Mouse (Mus musculus) megakaryocyte progenitor cell, adult 5-6 weeks (primary cell): ENCODE data around the gene Vasp. TPM values are rescaled to one million over a fixed set of nuclear protein-coding genes. Genes with fewer than 3 reads are reported as not detected.

Experiments used
- ATAC-seq: replicated peaks from 2 replicates; pipeline ENCODE4 v1.8.0; 2016; ENCODE audit warnings: mild to moderate bottlenecking, moderate TSS enrichment, inconsistent platforms; ENCODE audit not compliant: poor library complexity
- total RNA-seq, 2 experiments: library from RNA; stranded (forward) in 1 of 2; stranded (reverse) in 1 of 2; fragments of 157-497, 149-512 nt in 1 of 2; fragments of 200-1000 nt in 1 of 2; gene quantifications; 2 replicates each; pipeline versions ENCODE4 v1.2.3 to v1.2.4; 2015 to 2017

Gene Vasp
- total RNA-seq, 2 experiments from 2014 or later: 49.6 to 73.0 TPM

DNA sequence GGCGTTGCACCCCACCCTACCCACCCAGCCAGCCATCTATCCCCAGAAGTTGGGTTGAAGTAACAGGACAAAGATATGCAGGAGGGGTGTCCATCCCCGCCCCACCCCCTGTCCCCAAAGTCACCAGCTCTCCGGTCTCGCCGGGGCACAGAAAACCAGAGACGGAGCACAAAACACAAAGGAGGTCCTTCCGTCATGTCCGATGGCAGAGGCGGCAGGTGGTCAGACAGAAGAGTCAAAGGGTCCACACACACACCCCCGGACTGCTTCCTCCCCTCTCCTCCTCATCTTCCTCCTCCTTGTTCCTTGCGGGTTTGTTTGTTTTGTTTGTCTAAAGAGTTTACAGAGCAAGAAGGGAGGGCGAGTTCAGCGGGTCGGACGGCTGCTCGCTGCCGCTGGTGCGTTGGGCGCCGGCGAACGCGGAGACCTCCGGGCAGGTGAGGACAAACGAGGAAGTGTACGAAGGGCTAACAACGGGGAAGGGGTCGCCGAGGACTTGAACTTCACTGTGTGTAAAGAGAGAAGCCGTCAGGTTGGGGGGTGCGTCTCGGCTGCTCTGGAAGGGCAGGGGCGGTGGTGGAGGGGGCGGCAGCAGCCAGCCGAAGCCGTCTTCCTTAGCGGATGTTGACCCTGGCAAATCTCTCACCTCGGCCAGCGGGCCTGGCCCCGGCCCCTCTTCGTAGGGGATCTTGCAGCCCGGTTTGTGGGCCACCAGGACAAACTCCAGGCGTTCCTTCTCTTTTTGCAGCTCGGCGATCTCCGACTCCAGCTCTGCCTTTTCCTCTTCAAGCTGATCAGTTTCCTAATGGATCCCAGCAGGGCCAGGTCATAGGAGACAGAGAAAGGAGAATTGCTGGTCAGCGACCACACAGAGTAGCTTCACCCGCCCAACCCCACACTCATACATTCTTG is 33.1 kb upstream of the Vasp start:
- ATAC-seq: no peak

DNA sequence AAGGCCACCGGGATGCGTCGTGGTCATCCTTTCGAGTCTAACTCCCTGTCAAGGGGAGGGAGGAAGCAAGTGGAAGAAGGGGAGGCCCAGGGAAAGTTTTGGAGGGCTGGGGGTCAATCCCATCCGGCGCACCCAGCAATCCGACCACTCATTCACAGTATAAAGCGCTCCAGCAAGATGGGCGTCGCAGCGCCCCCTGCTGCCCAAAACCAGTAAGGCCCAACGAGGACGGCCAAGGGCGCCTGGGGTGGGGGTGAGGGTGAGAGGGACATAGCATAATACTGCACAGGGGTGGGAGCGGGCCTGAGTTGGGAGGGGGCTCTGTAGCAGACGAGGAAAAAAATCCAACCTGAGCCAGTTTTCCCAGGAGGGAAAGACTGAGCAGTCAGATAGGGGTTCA is 32.2 kb upstream of the Vasp start:
- ATAC-seq: peak; percentile 41

GRCm38 (mm10) chr7:19303046-19303305 is 31.4 kb upstream of the Vasp start:
- ATAC-seq: no peak

GRCm38 (mm10) chr7:19302264-19303045 is 30.8 kb upstream of the Vasp start:
- no peak for ATAC-seq

DNA sequence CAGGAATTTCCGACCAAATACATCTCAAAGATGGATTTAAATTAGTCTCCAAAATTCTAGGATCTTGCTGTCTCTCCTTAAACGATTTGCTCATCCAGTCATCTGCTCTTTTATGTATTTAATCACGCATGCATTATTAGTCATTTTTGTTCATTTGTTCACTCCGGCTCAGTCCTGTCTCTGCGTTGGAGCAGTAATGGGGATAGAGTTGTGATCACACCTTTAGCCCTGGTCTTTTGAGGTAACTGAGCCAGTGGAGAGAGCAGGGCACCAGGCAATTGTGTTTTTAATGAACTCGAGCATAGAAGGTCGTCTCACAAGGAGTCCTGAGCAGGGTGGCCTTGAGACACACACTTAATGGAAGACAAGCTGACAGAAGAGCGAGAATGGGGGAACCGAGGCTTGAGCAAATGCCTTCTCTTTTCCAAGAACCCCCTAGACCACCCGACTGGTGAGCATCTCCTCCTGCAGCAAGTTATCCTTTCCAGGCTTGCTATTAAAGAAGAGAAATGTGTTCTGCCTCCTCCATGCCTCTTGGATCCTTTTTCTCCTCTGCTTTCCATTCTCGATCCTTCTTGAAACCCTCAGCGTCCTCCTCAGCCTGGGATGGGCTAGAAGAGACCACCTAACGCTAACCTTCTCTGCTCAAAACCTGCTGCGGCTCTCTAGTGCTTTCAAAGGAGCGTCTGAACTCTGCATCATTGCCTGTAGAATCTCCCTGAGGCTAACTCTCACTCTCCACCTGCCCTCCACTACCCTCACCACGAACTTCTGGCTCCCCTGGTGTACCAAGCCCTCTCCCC is 30.0 kb upstream of the Vasp start:
- no peak for ATAC-seq

- ATAC-seq: peak; percentile 67
These were observed 29.1 kb upstream of the Vasp start for GRCm38 (mm10) chr7:19300501-19301421.

- peak; percentile 40 for ATAC-seq
These were observed 27.6 kb upstream of the Vasp start for GRCm38 (mm10) chr7:19299194-19299593.

DNA sequence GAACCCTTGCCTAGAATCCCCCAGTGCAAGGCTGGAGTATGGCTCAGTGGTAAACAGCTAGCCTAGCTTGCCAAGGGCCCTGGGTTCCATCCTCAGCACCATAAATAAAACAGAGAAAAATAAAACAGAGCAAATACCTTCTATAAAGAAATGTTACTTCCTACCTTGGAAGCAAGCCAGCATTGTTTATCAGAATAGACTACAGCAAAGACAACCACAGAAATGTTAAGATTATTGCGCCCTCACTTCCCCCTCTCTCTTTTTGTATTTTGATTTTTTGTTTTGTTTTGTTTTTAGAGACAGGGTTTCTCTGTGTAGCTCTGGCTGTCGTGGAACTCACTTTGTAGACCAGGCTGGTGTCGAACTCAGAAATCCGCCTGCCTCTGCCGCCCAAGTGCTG is 26.2 kb upstream of the Vasp start:
- no peak for ATAC-seq

GRCm38 (mm10) chr7:19297034-19297433 is 25.4 kb upstream of the Vasp start:
- no peak for ATAC-seq

DNA sequence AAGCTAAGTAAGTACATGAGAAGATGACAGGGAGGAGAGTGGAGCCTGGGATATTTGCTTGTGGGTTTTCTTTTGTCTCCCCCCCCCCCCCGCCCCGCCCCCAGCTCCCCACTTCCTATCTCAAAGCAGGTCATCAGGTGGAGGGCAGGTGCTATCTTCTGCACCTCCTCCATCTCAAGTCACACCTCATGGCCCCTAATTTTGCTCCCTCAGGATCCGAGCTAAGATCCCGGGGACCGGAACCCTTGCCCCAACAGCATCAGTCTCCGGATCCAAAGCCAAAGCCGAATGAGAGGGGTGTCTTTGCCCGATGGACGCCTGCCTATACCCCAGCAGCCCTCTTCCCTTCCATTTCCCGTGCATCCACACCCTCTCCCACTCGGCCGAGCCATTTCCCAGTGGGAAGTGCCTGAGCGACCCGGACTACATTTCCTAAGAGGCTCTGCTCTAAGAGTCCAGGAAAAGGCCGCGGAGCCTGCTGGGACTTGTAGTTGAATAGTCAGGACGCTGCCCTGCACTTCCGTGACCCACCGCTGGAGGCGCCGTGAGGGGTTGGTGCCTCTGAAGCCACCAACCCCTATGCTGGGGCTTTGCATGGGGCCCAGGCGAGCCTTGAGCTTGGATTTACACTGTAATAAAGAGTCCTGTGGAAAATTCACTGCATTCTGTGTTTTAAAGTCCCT is 24.0 kb upstream of the Vasp start:
- ATAC-seq: peak; percentile 92

DNA sequence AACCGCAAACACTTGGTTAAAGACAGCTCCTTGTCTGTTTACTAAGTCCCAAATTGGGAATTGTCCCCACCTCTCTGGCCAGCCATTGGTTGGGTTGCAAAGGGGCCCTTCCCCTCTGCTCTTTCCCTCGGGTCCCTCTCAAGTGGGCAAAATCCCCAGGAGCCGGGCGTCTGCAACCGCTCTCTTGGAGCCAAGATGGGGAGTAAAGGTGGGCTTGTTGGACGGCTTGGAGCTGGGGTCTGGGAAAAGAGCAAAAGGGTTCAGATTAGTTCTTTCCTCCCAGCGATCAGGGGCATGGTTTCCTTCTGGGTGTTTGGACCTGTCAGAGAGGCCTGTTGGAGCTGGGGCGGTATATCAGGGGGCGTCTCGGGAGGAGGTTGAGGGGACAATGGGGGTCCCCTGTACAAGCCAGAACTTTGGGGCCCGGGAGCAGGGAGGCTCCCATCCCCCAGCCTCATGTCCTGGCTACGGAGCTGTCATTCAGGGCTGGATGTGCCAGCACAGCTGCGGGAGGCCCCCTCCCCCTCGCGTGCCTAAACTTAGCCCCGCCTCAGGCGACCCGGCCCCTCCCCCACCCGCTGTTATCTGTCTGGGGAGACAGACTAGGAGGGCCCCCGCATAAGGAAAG is 19.5 kb upstream of the Vasp start:
- 0 out of 2 replicates have a peak, but pooled peaks have one; percentile 28 for ATAC-seq

DNA sequence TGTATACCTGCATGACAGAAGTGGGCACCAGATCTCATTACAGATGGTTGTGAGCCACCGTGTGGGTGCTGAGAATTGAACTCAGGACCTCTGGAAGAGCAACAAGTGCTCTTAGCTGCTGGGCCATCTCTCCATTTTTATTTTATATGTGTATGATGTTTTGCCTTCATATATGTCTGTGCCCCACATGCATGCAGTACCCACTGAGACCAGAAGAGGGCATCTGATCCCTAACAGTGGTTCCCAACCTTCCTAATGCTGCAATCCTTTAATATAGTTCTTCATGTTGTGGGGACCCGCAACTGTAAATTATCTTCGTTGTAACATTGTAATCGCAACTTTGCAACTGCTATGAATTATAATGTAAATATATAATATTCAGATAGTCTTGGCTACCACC is 13.1 kb upstream of the Vasp start:
- peak; percentile 49 for ATAC-seq

DNA sequence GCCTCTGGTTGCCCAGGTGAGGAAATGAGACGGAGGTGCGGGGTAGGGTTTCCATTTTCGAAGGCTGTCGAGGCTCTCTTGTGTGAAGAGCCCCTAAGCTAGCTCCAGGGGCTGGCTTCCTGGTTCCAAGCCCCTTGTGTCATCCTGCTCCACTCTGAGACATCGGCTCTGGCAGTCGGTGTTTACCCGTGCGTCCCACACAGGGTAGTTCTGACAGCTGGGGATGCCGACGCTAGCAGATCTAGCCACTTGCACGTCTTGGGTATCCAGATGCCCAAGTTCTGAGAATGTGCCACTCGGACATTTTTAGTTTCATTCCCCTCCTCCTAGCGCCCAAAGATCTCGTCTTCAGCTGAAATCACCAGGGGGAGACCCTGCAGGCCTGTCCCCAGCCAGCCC is 11.8 kb upstream of the Vasp start:
- no peak for ATAC-seq

DNA sequence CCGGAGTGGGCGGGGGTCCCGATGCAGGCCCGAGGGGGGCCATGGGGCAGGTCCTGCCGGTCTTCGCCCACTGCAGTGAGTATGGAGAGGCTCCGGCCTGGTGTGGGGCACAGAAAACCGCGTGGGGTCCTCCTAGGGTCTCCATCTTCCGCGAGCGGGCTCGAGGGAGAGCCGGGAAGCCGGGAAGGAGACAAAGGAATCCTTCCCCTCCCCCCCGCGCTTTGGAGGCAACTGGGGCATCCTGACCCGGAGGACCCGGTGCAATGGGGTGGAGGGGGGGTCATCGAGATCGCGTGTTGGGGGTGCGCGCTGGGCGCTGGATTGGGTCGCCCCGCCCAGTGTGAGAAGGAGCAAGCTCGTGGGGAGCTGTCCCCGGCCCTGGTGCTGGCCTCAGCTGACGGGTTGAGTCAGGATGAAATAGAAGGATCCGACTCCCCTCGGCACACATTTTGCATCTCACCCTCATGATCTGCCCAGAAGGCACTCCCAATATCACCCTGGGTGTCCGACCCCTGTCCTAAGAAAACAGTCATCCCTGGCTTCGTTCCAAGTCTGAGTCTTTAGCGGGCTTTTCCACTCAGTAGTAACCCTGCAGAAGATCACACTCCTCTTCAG is 11.3 kb upstream of the Vasp start:
- peak; percentile 62 for ATAC-seq

- peak; percentile 89 for ATAC-seq
These were observed 10.8 kb upstream of the Vasp start, which contains the start of gene Rtn2 for GRCm38 (mm10) chr7:19282385-19282784. Rtn2 (plus strand) TSS chr7:19282624.

DNA sequence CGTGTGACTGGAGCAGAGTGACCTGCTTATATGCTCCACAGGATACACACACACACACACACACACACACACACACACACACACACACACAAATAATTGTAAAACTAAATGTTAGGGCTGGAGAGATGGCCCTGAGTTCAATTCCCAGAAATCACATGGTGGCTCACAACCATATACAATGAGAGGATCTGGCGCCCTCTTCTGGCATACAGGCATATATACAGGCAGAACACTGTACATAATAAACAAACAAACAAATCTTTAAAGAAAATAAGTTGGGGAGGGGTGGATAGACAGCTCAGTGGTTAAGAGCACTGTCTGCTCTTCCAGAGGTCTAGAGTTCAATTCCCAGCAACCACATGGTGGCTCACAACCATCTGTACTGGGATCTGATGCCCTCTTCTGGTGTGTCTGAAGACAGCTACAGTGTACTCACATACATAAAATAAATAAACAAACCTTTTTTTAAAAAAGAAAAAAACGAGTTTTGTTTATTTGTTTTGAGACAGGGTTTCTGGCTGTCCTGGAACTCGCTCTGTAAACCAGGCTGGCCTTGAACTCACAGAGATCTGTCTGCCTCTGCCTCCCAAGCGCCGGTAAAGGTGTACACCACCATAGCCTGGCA is 10.2 kb upstream of the Vasp start:
- ATAC-seq: peak; percentile 38

GRCm38 (mm10) chr7:19279581-19280114 is 8.0 kb upstream of the Vasp start, which contains the start of gene Ppm1n:
Ppm1n (minus strand) TSS chr7:19280064.
- ATAC-seq: no peak

- no peak for ATAC-seq
These were observed 7.4 kb upstream of the Vasp start for GRCm38 (mm10) chr7:19279052-19279451.
